17 mouse cellular contexts compared by ENCODE assay signal in the genomic region with DNA sequence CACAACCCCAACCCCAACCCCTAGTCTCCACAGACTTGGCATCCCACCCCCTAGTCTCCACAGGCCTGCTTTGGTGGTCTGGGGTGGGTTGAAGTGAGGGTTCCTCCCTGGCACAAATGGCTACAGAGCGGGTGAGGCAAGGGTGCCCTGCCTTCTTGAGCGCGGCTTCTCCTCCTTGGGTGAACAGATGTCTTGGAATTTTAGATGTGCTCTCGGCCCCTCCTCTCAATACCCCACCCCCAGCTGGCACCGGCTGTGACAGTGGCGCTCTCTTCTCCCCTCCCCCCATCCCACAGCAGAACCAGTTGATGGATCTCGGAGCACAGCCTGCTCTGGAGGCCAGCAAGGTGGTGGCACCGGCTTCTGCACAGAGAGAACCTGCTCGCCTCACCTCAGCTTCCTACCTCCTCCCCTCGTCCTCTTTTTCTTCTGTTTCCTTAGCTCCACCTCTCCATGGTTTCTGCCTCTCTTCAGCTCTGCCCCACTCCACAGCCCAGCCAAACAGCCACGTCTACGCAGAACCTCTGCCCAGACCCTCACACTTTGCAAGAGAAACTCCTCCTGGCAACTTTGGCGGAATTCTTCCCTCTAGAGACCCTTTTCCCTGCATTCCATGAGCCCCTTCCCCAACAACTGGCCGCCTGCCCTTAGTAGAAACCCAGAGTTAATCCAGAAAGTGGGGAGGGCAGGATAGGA. TPM values are rescaled to one million over a fixed set of nuclear protein-coding genes. Genes with fewer than 3 reads are reported as not detected.
A peak's percentile ranks its signal among the peaks of the same experiment; 100 is the strongest.
DNase-seq lines count a peak whose midpoint lies in the region; ATAC-seq and TF ChIP-seq lines count a peak whose summit lies in the region.
"Had no signal": no experiment of that assay in that cellular context is flagged by ENCODE, and none has a peak within 500 bp of the region (broad histone marks: within the 10 kb centered on the region; RNA-seq: fewer than 3 reads in every experiment).

No protein-coding gene starts in this region.

- TF ChIP-seq CTCF in hindbrain, postnatal 0 days (IDR thresholded peaks at IDR 0.05; ENCODE audit: low read depth): no peak
- no peak for TF ChIP-seq CTCF in thymus, adult 2 months (IDR thresholded peaks at IDR 0.05; ENCODE audit: borderline replicate concordance, control insufficient read depth, extremely low read depth, insufficient read depth, low read length, poor library complexity)

- no peak overlapping the region for H3K4me3 ChIP-seq in neural tube, embryonic 11.5 days (ENCODE audit: low read depth, low read length)
- no peak overlapping the region for H3K4me3 ChIP-seq in embryonic facial prominence, embryonic 14.5 days (ENCODE audit: low read depth, low read length)
- H3K4me3 ChIP-seq in hindbrain, postnatal 0 days (ENCODE audit: low read length): no peak overlapping the region
- no peak overlapping the region for H3K4me3 ChIP-seq in thymus, adult 2 months (ENCODE audit: control insufficient read depth, insufficient read depth, low read length)
- H3K4me3 ChIP-seq: heart, embryonic 15.5 days; limb, embryonic 12.5 days had no signal

- H3K27ac ChIP-seq in neural tube, embryonic 11.5 days (ENCODE audit: low read depth, low read length): no peak overlapping the region
- no peak overlapping the region for H3K27ac ChIP-seq in embryonic facial prominence, embryonic 14.5 days (replicated peaks; ENCODE audit: low read depth, low read length)
- H3K27ac ChIP-seq in hindbrain, postnatal 0 days: peak overlapping the region; percentile 48
- H3K27ac ChIP-seq in thymus, adult 2 months (ENCODE audit: control insufficient read depth, insufficient read depth, low read length): no peak overlapping the region
- H3K27ac ChIP-seq: heart, embryonic 15.5 days; limb, embryonic 12.5 days; macrophage had no signal

- 0% methylated on average over 14 of the region's 14 CpGs for WGBS in neural tube, embryonic 11.5 days
- under 1% methylated on average over 11 of the region's 14 CpGs for WGBS in embryonic facial prominence, embryonic 14.5 days
- WGBS in hindbrain, postnatal 0 days: 2% methylated on average over 14 of the region's 14 CpGs
- WGBS in thymus, adult 2 months: 7% methylated on average over 14 of the region's 14 CpGs

- H3K9ac ChIP-seq in neural tube, embryonic 11.5 days (ENCODE audit: low read length): no peak overlapping the region
- H3K9ac ChIP-seq in embryonic facial prominence, embryonic 14.5 days (ENCODE audit: low read depth, low read length): no peak overlapping the region
- no peak overlapping the region for H3K9ac ChIP-seq in hindbrain, postnatal 0 days (replicated peaks; ENCODE audit: low read length)
- H3K9ac ChIP-seq: heart, embryonic 15.5 days; limb, embryonic 12.5 days; liver, postnatal 0 days had no signal

- 0 out of 2 replicates have a peak, but pooled peaks have one; percentile 32 for ATAC-seq in cerebellum, adult (ENCODE audit: insufficient number of reproducible peaks, low FRiP score, low TSS enrichment)
- ATAC-seq in neural tube, embryonic 11.5 days (ENCODE audit: insufficient read depth, low FRiP score, low TSS enrichment): no peak
- ATAC-seq in embryonic facial prominence, embryonic 14.5 days (ENCODE audit: low read depth): no peak
- no peak for ATAC-seq in hindbrain, postnatal 0 days
- ATAC-seq: inflammation-experienced regulatory T-cells, adult 6 months; liver, postnatal 0 days had no signal

- no peaks in the 10 kb centered on the region for H3K36me3 ChIP-seq in neural tube, embryonic 11.5 days (ENCODE audit: control insufficient read depth, insufficient read depth, low read length)
- no peaks in the 10 kb centered on the region for H3K36me3 ChIP-seq in embryonic facial prominence, embryonic 14.5 days (ENCODE audit: control insufficient read depth, insufficient read depth, low read length)
- H3K36me3 ChIP-seq in hindbrain, postnatal 0 days (ENCODE audit: insufficient read depth, low read length): no peaks in the 10 kb centered on the region
- no peaks in the 10 kb centered on the region for H3K36me3 ChIP-seq in thymus, adult 2 months (ENCODE audit: control insufficient read depth, insufficient read depth, low read length)
- H3K36me3 ChIP-seq: heart, embryonic 15.5 days; limb, embryonic 12.5 days had no signal

- no peak for DNase-seq in cerebellum, postnatal 36 days
- DNase-seq in neural tube, embryonic 11.5 days (ENCODE audit: low spot score): peak; percentile 13
- DNase-seq in neural tube, embryonic 10.5 days (ENCODE audit: extremely low spot score, low spot score): no peak
- no peak for DNase-seq in embryonic facial prominence, embryonic 14.5 days (ENCODE audit: low spot score)
- no peak for DNase-seq in hindbrain, postnatal 0 days (ENCODE audit: low spot score)
- no peak for DNase-seq in spleen, postnatal 10 days (ENCODE audit: low spot score in 2 of 2)
- DNase-seq in thymus, adult 2 months: no peak
- DNase-seq: adrenal gland, postnatal 14 days; gastrocnemius, postnatal 25 days; liver, postnatal 0 days had no signal

- TF ChIP-seq POLR2A in thymus, adult 2 months (IDR thresholded peaks at IDR 0.05; ENCODE audit: control insufficient read depth, extremely low read depth, insufficient read depth, low read length, poor library complexity): no peak

- no peaks in the 10 kb centered on the region for H3K9me3 ChIP-seq in neural tube, embryonic 11.5 days (ENCODE audit: control insufficient read depth, low read length)
- no peaks in the 10 kb centered on the region for H3K9me3 ChIP-seq in embryonic facial prominence, embryonic 14.5 days (ENCODE audit: control insufficient read depth, low read length)
- H3K9me3 ChIP-seq in hindbrain, postnatal 0 days (ENCODE audit: low read length): no peaks in the 10 kb centered on the region
- H3K9me3 ChIP-seq: heart, embryonic 15.5 days; limb, embryonic 12.5 days had no signal

- no peak overlapping the region for H3K4me2 ChIP-seq in neural tube, embryonic 11.5 days (ENCODE audit: low read depth)
- 0 out of 2 replicates have a peak overlapping the region, but pooled peaks have one; percentile 4 for H3K4me2 ChIP-seq in embryonic facial prominence, embryonic 14.5 days (ENCODE audit: low read depth, low read length)
- peak overlapping the region; percentile 25 for H3K4me2 ChIP-seq in hindbrain, postnatal 0 days (ENCODE audit: low read depth, low read length)
- H3K4me2 ChIP-seq: heart, embryonic 15.5 days; limb, embryonic 12.5 days had no signal

- no peaks in the 10 kb centered on the region for H3K4me1 ChIP-seq in neural tube, embryonic 11.5 days (ENCODE audit: control insufficient read depth, insufficient read depth, low read length)
- peaks cover 4% of the 10 kb centered on the region; the same call in 1 of the 2 replicates for H3K4me1 ChIP-seq in embryonic facial prominence, embryonic 14.5 days (ENCODE audit: control insufficient read depth, insufficient read depth, low read length)
- peaks cover 13% of the 10 kb centered on the region; the same call in 1 of the 2 replicates for H3K4me1 ChIP-seq in hindbrain, postnatal 0 days (ENCODE audit: insufficient read depth, low read length)
- H3K4me1 ChIP-seq in thymus, adult 2 months (replicated peaks; ENCODE audit: control insufficient read depth, insufficient read depth, low read length): no peaks in the 10 kb centered on the region
- H3K4me1 ChIP-seq: heart, embryonic 15.5 days; limb, embryonic 12.5 days had no signal

- H3K27me3 ChIP-seq in neural tube, embryonic 11.5 days (ENCODE audit: control insufficient read depth, insufficient read depth, low read length): peaks cover 93% of the 10 kb centered on the region
- H3K27me3 ChIP-seq in embryonic facial prominence, embryonic 14.5 days (replicated peaks; ENCODE audit: control insufficient read depth, insufficient read depth, low read length): peaks cover 94% of the 10 kb centered on the region
- peaks cover 47% of the 10 kb centered on the region for H3K27me3 ChIP-seq in hindbrain, postnatal 0 days (ENCODE audit: insufficient read depth, low read length)
- peaks cover 22% of the 10 kb centered on the region for H3K27me3 ChIP-seq in thymus, adult 2 months (ENCODE audit: control insufficient read depth, insufficient read depth, low read length)

RNA-seq across cellular contexts. Expression of gene Neurod2, which starts 10.9 kb away (rescaled TPM):
- 1.2 TPM in 2 replicates for polyA plus RNA-seq in neural tube, embryonic 11.5 days (2014; fragmentation: Nextera tagmentation; extraction: Ambion mirVana)
- polyA plus RNA-seq in embryonic facial prominence, embryonic 14.5 days (2014; fragmentation: Nextera tagmentation; extraction: Ambion mirVana): 0.10 TPM in 1 of 2 replicates, not detected in the other
- 87.0 and 93.2 TPM in 2 replicates for total RNA-seq in hindbrain, postnatal 0 days (2014; rRNA removed)
- 30.7 and 34.3 TPM in 2 replicates for polyA plus RNA-seq in hindbrain, postnatal 0 days (2015; fragmentation: Nextera tagmentation; extraction: Ambion mirVana)
- polyA plus RNA-seq in thymus, adult 2 months (2012; rRNA removed): 0.12 and 0.22 TPM in 2 replicates
- total RNA-seq: adrenal gland, postnatal 14 days; common myeloid progenitor, adult 5-6 weeks; gastrocnemius, postnatal 25 days had no signal
- polyA plus RNA-seq: heart, embryonic 15.5 days; inflammation-experienced regulatory T-cells, adult 6 months; kidney, embryonic 16.5 days; liver, postnatal 0 days; macrophage had no signal

RNA-seq across cellular contexts. Expression of gene Ppp1r1b, which starts 29.6 kb away (rescaled TPM):
- polyA plus RNA-seq in neural tube, embryonic 11.5 days (2014; fragmentation: Nextera tagmentation; extraction: Ambion mirVana): 0.15 TPM in 1 of 2 replicates, not detected in the other
- polyA plus RNA-seq in embryonic facial prominence, embryonic 14.5 days (2014; fragmentation: Nextera tagmentation; extraction: Ambion mirVana): 4.1 and 5.1 TPM in 2 replicates
- total RNA-seq in hindbrain, postnatal 0 days (2014; rRNA removed): 1.3 and 3.5 TPM in 2 replicates
- 18.0 and 19.1 TPM in 2 replicates for polyA plus RNA-seq in hindbrain, postnatal 0 days (2015; fragmentation: Nextera tagmentation; extraction: Ambion mirVana)
- polyA plus RNA-seq in thymus, adult 2 months (2012; rRNA removed): 5.9 and 11.5 TPM in 2 replicates
- total RNA-seq: common myeloid progenitor, adult 5-6 weeks had no signal
- polyA plus RNA-seq: inflammation-experienced regulatory T-cells, adult 6 months; macrophage had no signal

RNA-seq across cellular contexts. Expression of gene Stard3, which starts 39.6 kb away (rescaled TPM):
- polyA plus RNA-seq in neural tube, embryonic 11.5 days (2014; fragmentation: Nextera tagmentation; extraction: Ambion mirVana): 39.7 and 45.6 TPM in 2 replicates
- 31.0 and 32.8 TPM in 2 replicates for polyA plus RNA-seq in embryonic facial prominence, embryonic 14.5 days (2014; fragmentation: Nextera tagmentation; extraction: Ambion mirVana)
- total RNA-seq in hindbrain, postnatal 0 days (2014; rRNA removed): 44.0 and 52.4 TPM in 2 replicates
- polyA plus RNA-seq in hindbrain, postnatal 0 days (2015; fragmentation: Nextera tagmentation; extraction: Ambion mirVana): 28.4 and 31.9 TPM in 2 replicates
- 260 and 271 TPM in 2 replicates for polyA plus RNA-seq in thymus, adult 2 months (2012; rRNA removed)

Comparison
In these comparisons a context has a peak if more than half of its experiments do, and no peak if none do; other contexts are left out.
1. RNA of gene Neurod2, which starts 10.9 kb away (polyA plus RNA-seq): 30.7 to 34.3 TPM in hindbrain, postnatal 0 days; 1.2 TPM in neural tube, embryonic 11.5 days, 0.12 to 0.22 TPM in thymus, adult 2 months and 0.10 TPM in embryonic facial prominence, embryonic 14.5 days; every median in the first group is over 10 times any median in the second.